Mouse (Mus musculus) T-cell, adult 2 months (primary cell): Measurements from ENCODE around the gene Rpl14.
"Not testable (repeated sequence)": the region's sequence is repeated elsewhere in the genome, so short reads cannot be mapped to it uniquely, and the experiment has no call there.

ENCODE experiments used
- DNase-seq: peaks from one replicate; pipeline ENCODE4 v3.0.0; 2022; ENCODE audit warnings: low spot score

Gene Rpl14

DNA sequence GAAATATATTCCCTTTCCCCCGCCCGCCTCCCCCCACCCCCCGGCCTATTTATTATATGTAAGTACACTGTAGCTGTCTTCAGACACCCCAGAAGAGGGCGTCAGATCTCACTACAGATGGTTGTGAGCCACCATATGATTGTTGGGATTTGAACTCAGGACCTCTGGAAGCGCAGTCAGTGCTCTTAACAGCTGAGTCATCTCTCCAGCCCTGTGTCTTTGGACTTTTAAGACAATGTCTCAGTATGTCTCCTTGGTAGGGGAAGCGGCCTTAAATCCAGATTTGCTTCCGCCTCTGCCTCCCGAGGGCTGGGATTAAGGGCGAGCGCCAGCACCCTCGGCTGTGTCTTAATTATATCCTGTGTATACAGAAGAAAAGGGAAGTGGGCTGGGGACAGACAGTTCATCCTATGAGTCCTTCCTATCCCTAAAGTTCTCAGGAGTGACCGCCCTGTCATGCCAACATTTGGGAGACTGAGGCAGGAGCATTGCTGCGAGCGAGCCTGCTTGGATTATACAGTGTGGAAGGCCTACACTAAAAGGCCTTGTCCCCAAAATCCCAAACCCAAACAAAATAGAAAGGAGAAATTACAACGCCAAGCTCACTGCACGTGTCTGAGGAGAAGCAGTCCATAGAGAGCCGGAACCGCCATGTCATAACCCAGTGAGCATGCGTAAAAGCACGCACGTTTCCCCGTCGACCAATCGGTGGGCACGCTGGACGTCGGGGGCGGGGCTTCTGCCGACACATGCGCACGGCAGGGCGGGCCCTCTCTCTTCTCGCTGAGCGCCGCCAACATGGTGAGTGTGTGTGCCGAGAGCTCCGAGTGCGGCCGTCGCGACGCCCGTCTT lies at the start of gene Rpl14:
Rpl14 (plus strand) TSS at position 704 of the 852 bp plus-strand sequence.
- DNase-seq: peak; percentile 98

DNA sequence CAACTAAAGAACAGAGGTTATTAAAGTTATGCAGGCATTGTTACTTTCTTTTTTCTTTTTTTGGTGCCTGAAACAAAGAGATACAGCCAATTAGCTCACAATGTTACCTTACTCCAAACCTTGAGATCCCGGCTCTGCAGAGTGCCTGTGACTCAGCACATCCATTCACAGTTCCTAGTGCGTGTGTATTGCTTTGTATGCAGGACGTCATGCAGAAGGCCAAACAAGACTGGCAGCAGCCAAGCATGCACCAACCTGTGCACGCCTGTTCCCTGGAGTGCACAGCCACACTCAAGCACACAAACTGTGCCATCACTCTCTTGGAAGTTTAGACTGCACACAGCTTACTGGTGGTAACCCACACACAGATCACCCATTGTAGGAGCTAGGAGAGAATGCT lies 44.0 kb upstream of the Rpl14 start:
- DNase-seq: no peak

GRCm38 (mm10) chr9:120527919-120528318 lies 43.3 kb upstream of the Rpl14 start:
- DNase-seq: no peak

GRCm38 (mm10) chr9:120528815-120529510 lies 42.3 kb upstream of the Rpl14 start:
- DNase-seq: no peak

GRCm38 (mm10) chr9:120530471-120530870 lies 40.8 kb upstream of the Rpl14 start:
- DNase-seq: no peak

GRCm38 (mm10) chr9:120532062-120532461 lies 39.2 kb upstream of the Rpl14 start:
- DNase-seq: no peak

DNA sequence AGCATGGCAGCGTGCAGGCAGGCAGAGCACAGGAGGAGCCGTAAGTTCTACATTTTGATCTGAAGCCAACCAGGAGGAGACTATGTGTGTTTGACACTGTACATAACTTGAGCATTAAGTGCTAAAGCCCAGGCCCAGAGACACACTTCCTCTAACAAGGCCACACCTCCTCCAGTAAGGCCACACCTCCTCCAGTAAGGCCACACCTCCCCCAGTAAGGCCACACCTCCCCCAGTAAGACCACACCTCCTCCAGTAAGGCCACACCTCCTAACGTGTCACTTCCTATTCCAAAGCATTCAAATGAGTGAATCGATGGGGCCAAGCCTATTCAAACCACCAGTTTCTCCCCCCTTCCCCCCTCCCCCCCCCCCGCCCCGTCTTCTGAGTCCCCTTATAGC lies 38.6 kb upstream of the Rpl14 start:
- DNase-seq: no peak

DNA sequence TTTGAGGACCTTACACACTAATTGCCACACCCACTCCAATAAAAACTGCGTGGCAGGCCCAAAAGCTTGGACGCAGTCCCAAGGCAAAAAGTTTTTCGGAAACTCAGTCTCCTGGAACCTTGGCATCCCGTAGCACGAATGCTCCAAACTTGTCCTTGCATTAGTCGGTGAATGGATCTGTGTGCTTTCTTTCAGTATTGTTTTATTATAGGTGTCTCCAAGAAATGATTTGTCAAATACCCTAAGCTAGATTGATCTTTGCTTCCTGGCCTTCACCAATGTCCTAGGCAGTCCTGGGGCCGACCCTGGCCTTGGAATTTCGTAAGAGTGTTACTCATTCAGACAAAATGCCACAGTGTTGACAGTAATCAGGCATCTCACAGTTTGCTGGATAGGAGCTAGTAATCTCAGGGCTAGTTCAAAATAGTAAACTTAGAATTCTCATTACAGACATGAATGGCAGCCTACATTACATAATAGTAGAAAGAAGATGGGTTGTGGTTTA lies 37.7 kb upstream of the Rpl14 start:
- not testable (repeated sequence) for DNase-seq

DNA sequence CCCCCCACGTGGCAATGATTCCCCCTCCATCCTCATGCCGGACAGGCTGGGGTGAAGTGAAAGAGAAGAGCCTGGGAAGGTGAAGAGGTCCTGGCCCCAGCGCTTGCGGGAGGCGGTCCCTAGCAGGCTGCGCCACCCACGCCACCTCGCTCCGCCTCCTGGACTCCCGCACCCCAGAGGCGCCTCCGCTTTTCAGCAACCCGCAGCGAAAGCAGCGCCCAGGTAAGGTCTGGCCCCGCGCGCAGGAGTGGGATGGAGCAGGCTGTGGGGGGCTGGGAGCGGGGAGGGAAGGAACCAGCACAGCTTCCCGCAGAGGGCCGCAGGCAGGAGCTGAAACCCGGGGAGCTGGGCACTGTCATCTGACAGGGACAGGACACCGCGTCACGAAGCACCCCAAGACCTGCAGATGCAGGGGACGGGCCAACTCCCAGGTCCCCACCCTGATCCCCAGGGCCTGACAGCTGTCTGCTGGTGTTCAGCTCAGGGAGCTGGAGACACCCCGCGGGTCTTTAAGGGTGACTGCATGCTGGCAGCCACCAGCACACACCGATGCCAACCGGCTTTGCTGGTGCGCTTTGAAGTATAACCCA lies 31.5 kb upstream of the Rpl14 start, which contains the start of gene Entpd3:
Entpd3 (plus strand) TSS at position 157 of the 590 bp plus-strand sequence.
- peak; percentile 11 for DNase-seq

DNA sequence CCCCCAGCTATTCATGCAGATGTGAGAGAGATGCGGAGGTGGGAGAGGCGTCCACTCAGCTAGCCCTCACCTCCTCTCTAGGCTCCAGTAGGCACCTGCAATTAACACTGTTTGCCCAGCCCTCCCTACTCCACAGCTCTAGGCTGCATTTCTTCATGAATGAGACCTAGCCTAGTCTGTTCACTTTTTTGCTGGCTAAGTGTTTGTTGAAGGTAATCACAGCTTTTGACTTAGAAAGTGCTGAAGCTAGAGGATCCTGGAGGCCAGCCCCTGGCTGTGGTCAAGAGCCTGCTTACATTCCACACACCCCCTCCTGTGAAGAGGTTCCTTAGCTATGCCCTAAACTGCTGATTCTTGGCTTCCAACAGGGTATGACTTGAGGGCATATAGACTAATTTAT lies 29.8 kb upstream of the Rpl14 start:
- no peak for DNase-seq

GRCm38 (mm10) chr9:120542241-120542640 lies 29.0 kb upstream of the Rpl14 start:
- DNase-seq: no peak

- DNase-seq: no peak
These were observed 25.2 kb upstream of the Rpl14 start for GRCm38 (mm10) chr9:120545994-120546393.

DNA sequence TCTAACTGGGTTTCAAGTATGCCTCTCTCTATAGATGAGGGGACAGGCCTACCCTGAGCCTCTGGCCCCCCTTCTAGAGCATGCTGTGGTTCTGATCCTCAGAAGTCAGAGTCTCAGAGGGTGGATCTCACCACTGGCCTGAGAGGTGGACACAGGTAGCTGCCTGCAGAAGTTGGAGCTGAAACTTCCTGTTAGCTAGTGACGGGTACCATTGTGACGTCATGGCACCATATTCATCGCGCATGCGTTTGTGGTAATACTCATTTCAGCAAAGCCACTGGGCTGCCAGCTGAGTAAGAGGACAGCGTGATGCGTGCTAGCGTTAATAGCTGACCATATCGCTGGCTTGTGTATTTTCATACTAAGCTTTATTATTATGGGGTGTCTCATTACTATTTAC lies 24.8 kb upstream of the Rpl14 start:
- DNase-seq: peak; percentile 22

GRCm38 (mm10) chr9:120547026-120547668 lies 24.1 kb upstream of the Rpl14 start:
- no peak for DNase-seq

DNA sequence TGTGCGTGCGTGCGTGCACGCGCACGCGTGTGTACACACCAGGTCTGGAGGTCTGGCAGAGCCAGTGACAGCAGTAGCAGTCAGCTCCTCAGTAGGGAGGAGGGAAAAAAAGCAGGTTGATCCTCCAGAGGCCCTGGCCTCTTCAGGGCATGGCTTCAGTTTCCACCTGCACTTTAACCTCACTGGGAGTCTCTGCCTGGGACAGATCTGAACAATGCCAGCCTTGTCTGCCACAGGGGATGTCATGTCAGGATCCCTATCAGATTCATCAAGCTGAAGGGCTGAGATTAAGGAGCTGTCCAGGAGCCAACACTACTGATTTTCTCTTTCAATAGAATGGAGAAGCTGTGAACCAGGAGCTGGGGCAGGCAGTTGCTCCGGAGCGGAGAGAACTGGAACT lies 20.5 kb upstream of the Rpl14 start:
- no peak for DNase-seq

DNA sequence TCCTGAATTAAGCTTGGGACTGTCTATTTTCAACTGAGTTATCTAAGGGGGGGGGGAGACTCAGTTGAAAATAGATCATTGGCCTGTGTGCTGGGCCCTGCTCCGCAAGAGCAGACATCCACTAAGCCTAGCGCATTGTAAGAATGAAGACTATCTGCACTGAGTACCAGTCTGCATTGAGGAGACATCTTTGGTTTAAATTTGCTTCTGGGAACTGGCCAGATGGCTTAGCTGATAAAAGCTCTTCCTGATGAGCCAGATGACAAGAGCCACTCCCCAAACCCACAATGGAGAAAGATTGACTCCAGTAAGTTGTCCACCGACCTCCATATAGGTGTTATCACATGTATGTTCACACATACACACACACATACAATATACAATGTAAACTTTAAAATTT lies 7.7 kb upstream of the Rpl14 start:
- DNase-seq: no peak

GRCm38 (mm10) chr9:120564247-120564646 lies 7.0 kb upstream of the Rpl14 start:
- no peak for DNase-seq

GRCm38 (mm10) chr9:120566384-120566783 lies 4.9 kb upstream of the Rpl14 start:
- no peak for DNase-seq

DNA sequence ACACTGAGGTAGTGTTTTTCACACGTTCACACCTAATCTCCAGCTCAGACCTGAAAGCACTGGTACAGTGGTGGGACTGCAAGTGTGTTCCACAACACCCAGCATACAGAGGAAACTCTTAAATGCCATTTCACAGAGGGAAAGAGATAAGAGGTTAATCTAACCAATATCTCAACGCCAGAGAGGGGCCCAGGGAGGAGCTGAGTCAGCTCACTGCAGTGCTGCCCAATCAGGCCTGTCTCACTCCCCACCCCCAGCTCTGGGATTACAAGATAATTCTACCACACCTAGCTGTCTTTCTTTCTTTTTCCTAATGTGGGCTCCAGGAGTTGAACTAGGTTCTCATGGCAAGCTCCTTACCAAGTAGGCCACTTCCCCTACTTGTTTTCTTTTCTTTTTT lies 2.3 kb upstream of the Rpl14 start:
- DNase-seq: no peak

DNA sequence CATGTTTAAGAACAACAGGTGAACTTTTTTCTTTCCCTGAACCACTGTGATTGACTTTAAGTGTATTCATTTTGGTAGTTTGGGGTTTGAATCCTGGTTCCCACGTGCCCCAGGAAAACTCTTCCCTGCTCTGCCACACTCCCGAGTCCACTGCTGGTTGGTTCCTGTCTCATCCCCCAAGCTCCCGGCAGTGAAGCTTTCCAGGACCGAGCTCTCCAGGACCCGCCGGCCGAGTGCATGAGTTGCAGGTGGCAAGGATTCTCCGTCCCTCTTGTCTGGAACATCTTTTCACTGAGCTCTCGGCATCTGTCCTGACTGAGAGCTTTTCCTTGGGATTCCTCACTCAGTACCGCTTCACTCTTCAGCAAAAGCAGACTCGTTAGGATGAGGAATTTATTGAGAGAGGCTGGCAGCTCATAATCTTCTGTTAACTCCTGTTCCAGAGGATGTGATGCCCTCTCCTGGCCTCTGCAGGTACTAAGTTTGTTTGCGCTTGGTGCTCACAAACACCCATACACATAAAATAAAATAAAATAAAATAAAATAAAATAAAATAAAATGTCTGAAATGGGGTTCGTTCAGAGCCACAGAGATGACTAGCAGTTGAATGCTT lies 1.4 kb upstream of the Rpl14 start:
- peak; percentile 53 for DNase-seq

GRCm38 (mm10) chr9:120570334-120570725 lies 914 bp upstream of the Rpl14 start:
- no peak for DNase-seq
